Mouse (Mus musculus) Patski (cell line): ENCODE measurements at regions not wholly inside any gene's neighbourhood (a gene's known extent, or its start where the extent isn't known, plus 50 kb on each side); places are given as distances from the start of the nearest gene placed in this dataset.

Experiments
- ATAC-seq: fragments of 100-300 bp; one replicate; pipeline ENCODE4 v1.8.0; 2021
- CTCF ChIA-PET: fragments of 350-600 bp; sonication (Branson Sonifier 250); formaldehyde crosslinking; loops from one replicate; lab custom pipeline; 2022; ENCODE audit warnings: inconsistent platforms; lab: Charles Lee
- POLR2A ChIA-PET: fragments of 350-600 bp; sonication (Branson Sonifier 250); formaldehyde crosslinking; loops from one replicate; lab custom pipeline; 2022; ENCODE audit warnings: antibody characterized with exemption, inconsistent platforms; lab: Charles Lee
- DNase-seq: peaks from one replicate; pipeline ENCODE4 v3.0.0-alpha.2; 2011; ENCODE audit warnings: low read depth, low spot score
- H3K27me3 ChIP-seq: fragments of 371-371 bp; one replicate; pipeline ENCODE4 v1.5.1; 2021
- CTCF ChIP-seq: fragments of 100-300 bp; IDR thresholded peaks from one replicate; pipeline ENCODE4 v1.5.1; 2021
- in situ Hi-C: fragments of 300-500 bp; cut with MboI; formaldehyde crosslinking; loops from 3 replicates; pipeline ENCODE4 v1.11.1; 2018; ENCODE audit warnings: low pct_unique_long_range_greater_than_20kb, mixed read lengths

GRCm38 (mm10) chr16:53907125-53907524, 1390.7 kb downstream of the Zpld1 start:
- CTCF ChIA-PET, result no interaction called here
- no peak for ATAC-seq
- in situ Hi-C loops, result no loop called here

GRCm38 (mm10) chr16:53903795-53904194, 1394.0 kb downstream of the Zpld1 start:
- no peaks in the 10 kb centered on the region for H3K27me3 ChIP-seq
- no peak for DNase-seq
- ATAC-seq, result no peak
- ChIA-PET CTCF (no interaction called here), POLR2A (no interaction called here)
- no peak for TF ChIP-seq CTCF
- in situ Hi-C loops, result no loop called here

More at GRCm38 (mm10) chr16:53907125-53907524, 1390.7 kb downstream of the Zpld1 start:
- no peak for TF ChIP-seq CTCF
- POLR2A ChIA-PET, result no interaction called here
- no peak for DNase-seq
- no peaks in the 10 kb centered on the region for H3K27me3 ChIP-seq

DNA sequence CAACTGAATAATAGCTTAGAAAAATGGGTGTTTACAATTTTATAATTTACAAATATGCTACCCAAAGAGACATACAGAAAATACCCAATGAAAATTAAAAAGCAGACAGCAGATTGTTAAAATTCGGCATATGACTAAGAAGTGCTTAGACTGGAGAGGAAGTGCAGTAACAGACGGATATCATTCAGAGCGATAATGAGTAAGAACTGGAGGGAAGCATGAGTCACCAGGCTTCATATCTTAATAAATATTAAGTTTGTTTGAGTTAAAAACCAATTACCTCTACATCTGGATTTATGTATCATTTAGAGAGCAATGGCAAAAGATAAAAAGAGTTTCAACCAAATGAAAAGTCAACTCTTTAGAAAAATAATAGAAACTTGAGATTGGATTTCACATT, 1413.5 kb upstream of the Alcam start:
- no peaks in the 10 kb centered on the region for H3K27me3 ChIP-seq
- no peak for DNase-seq
- TF ChIP-seq CTCF, result no peak
- ATAC-seq, result no peak
- in situ Hi-C loops, result no loop called here
- ChIA-PET CTCF (no interaction called here), POLR2A (no interaction called here)

GRCm38 (mm10) chr16:53840678-53841077, 1386.8 kb upstream of the Alcam start:
- no peaks in the 10 kb centered on the region for H3K27me3 ChIP-seq
- in situ Hi-C loops, result no loop called here
- no peak for TF ChIP-seq CTCF
- ChIA-PET POLR2A (no interaction called here), CTCF (no interaction called here)
- ATAC-seq, result no peak
- no peak for DNase-seq
